Mouse (Mus musculus): Measurements from ENCODE around the gene C5ar1.

C5ar1 gene

GRCm38 (mm10) chr7:16229869-16230268 lies 29.5 kb downstream of the C5ar1 start:
- DNase-seq (ENCODE audit: low spot score in 2 of 2) = no peak

DNA sequence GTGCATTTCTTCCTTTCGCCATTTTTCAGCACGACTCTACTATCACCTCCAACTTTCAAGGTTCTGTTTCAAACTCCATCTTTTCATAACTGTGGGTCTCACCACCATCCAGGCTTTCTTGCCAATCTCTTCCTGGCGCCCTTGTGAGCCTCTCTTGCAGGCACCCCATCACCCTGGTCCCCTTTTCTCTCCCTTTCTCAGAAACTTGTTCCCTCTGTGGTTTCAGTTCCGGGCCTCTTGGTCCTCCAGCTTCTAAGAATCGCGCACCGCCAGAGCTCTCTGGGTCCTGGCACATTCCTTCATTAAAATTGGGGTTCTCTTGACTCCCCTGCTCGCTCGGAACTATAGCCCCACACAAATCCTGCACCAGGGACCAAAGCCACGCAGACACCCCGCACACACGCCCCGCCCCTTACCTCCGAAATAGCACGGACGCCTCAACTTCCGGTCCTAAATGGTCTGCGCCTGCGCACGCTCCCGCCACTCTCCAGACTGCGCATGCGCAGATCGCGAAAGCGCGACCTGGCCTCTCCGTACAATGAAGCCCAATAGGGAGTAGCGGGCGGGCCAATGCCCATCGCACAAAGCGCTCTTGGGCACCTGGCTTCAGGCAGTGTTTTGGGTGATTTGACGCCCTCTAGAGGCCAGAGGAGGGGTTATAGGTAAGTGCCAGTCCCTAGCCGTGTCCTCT lies 37.6 kb downstream of the C5ar1 start, which contains the start of gene Dhx34:
TSS of gene Dhx34 (minus strand) at position 456 of the 691 bp plus-strand sequence.
- DNase-seq (ENCODE audit: low spot score in 2 of 2) = peak; percentile 87 to 94

- no peak for DNase-seq (ENCODE audit: low spot score in 2 of 2)
These were observed 45.4 kb downstream of the C5ar1 start for GRCm38 (mm10) chr7:16213986-16214385.

- DNase-seq (ENCODE audit: low spot score in 2 of 2) = no peak
These were observed 46.1 kb downstream of the C5ar1 start for GRCm38 (mm10) chr7:16213196-16213595.

DNA sequence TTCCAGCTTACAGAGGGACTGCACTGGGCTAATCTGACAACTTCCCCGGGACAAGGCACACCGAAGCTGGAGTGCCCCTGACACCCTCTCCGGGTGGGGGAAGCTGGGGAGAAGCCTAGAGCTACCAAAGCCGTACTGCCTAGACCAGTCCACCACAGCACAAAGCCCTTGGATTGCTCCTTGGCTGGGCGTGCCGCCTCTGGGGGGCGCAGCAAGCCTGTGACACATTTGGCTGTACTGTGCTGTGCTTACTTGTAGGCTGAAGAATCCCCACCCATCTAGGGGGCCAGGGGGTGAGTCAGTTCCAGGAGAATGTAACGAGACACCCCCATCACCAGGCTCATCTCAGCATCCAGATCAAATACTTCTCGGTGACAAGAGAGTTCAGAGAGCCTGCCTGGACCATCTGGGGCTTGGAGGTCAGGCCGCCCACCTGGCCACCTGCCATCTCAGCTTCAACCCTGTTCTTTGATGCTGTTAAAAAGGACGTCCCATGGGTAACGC lies 48.4 kb downstream of the C5ar1 start:
- no peak for DNase-seq (ENCODE audit: low spot score in 2 of 2)

GRCm38 (mm10) chr7:16208781-16209665 lies 50.3 kb downstream of the C5ar1 start:
- DNase-seq (ENCODE audit: low spot score in 2 of 2) = peak in 1 of 2 experiments; percentile 11

DNA sequence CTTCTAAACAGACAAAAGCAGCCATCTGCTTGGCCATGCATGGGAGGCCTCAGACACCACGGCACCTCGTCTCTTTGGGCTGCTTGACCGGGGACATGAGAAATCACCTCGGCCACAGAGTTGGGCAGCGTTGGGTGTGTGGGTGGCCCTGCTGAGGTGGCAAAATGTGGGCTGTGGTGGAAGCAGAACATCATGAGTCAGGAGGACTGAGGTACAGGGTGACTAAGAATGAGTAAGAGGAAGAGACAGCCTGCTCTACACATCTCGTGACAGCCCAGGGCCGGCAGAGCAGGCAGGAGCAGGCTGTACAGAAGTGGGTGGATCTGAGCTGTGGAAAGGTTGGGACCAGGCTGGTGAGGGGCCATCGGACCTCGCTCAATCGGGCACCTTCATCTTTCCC lies 51.8 kb downstream of the C5ar1 start:
- DNase-seq (ENCODE audit: low spot score in 2 of 2) = peak; percentile 38 to 64

GRCm38 (mm10) chr7:16207076-16207475 lies 52.3 kb downstream of the C5ar1 start:
- DNase-seq (ENCODE audit: low spot score in 2 of 2) = no peak

- no peak for DNase-seq (ENCODE audit: low spot score in 2 of 2)
These were observed 54.5 kb downstream of the C5ar1 start for GRCm38 (mm10) chr7:16204791-16205190.

GRCm38 (mm10) chr7:16203505-16203903 lies 55.8 kb downstream of the C5ar1 start:
- DNase-seq (ENCODE audit: low spot score in 2 of 2) = no peak

GRCm38 (mm10) chr7:16202756-16203504 lies 56.4 kb downstream of the C5ar1 start:
- DNase-seq (ENCODE audit: low spot score in 2 of 2) = no peak

DNA sequence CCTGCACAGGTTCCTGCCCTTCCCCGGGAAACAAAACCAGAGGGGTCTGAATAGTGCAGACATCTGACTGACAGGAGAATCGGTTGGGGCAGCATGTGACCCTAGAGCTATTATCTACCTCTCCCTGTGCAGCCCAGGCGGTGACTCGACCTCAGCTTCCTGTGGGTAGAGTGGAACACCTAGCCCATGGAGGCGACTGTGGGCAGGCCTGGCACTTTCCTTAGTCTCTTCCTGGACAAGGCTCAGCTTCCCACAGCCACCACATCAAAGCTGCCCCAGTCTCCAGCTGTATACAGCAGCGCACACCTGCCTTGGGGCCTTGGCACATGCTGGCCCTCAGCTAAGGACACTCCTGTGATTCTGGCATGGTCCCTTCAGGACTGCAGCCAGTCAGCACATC lies 58.2 kb downstream of the C5ar1 start:
- DNase-seq (ENCODE audit: low spot score in 2 of 2) = no peak

DNA sequence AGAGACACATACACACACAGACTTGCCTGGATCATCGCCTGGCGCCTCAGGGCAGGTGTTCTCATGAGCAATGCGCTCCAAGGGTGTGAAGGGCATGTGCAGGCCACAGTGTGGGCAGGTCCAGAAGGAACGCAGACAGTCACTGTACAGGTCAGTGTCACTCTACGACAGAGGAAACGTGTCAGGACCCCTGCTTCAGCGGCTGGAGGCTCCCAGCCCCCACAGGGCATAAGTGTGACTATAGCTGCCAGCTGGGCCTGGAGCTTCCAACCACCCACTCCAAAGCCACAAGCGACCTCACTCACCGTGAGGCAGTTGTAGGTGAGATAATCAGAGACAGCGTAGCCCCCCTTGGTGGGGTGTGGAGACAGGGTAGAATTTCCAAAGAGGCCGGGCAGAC lies 60.8 kb downstream of the C5ar1 start:
- DNase-seq (ENCODE audit: low spot score in 2 of 2) = no peak

- no peak for DNase-seq (ENCODE audit: low spot score in 2 of 2)
These were observed 62.2 kb downstream of the C5ar1 start for GRCm38 (mm10) chr7:16197166-16197565.
